Mouse (Mus musculus) erythroblast, adult 5-6 weeks (primary cell): ENCODE data around the gene Klk1b22. TPM values are rescaled to one million over a fixed set of nuclear protein-coding genes. Genes with fewer than 3 reads are reported as not detected.
"Not testable (repeated sequence)": the region's sequence is repeated elsewhere in the genome, so short reads cannot be mapped to it uniquely, and the experiment has no call there.

Experiments
- ATAC-seq: replicated peaks from 2 replicates; pipeline ENCODE4 v1.8.0; 2016; ENCODE audit warnings: moderate number of reproducible peaks, mild to moderate bottlenecking, moderate TSS enrichment, inconsistent platforms; ENCODE audit not compliant: poor library complexity, low FRiP score, severe bottlenecking
- total RNA-seq, 2 experiments: library from RNA; stranded (forward) in 1 of 2; stranded (reverse) in 1 of 2; fragments of 150-400 nt in 1 of 2; fragments of 200-764, 138-1000 nt in 1 of 2; gene quantifications; 2 replicates each; pipeline versions ENCODE4 v1.2.3 to v1.2.4; 2015 to 2017; ENCODE audit warnings: low replicate concordance in 2 of 2

Klk1b22 gene
- total RNA-seq (2015; ENCODE audit: low replicate concordance) (not detected in 2 replicates), total RNA-seq (2017; ENCODE audit: low replicate concordance) (not detected in 2 replicates)

DNA sequence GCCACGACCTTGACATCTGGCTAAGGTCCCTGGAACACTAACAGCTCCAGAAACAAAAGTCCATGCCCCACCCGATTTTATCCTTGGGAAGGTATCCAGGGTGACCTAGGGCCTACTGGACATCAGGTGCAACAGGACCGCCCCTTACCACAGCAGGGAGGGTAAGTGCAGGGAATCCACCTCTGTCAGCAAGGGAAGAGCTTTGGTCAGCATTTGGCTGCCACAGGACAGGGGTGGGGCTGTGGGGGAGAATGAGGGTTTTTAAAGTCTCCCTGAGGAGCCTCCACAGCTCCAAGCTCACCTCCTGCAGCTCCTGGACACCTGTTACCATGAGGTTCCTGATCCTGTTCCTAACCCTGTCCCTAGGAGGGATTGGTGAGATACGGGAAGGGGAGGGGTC is at the start of gene Klk1b22:
Klk1b22 (plus strand) TSS at position 301 of the 400 bp plus-strand sequence.
- no peak for ATAC-seq

DNA sequence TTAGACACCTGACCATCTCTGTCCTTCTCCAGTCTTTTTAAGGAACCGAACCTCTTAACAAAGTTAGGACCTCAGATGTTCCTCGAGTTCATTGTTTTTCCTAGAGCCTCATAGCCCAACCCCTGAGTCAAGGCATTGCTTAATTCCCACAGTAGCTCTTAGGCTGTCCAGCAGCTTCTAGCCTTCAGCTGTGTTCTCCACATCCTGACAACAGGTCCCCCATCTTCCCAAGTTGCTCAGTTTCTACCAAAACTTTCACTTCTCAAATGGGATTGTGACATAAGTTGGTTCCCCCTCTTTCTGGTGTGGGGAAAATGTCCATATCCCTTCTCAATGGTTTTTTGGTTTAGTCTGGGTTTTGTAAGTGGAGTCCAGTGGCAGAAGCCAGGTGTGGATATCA is 40.4 kb upstream of the Klk1b22 start:
- no peak for ATAC-seq

DNA sequence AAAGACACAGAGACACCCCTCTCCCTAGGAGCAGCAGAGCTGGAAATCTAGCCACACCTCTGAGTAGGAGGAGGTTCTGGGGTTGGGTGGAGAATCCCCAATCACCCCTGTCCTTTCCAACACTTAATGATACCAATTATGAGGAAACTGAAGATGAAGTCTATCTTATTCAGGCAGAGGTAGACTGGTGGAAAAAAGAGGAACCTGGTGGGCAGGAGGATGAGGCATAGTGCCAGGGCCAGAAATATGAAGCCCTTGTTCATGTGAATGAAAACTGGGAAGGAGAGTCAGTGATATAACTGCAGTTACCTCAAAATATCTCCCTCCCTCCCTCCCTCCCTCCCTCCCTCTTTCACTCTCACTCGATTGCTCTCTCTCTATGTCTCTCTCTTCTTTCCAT is 34.8 kb upstream of the Klk1b22 start:
- no peak for ATAC-seq

DNA sequence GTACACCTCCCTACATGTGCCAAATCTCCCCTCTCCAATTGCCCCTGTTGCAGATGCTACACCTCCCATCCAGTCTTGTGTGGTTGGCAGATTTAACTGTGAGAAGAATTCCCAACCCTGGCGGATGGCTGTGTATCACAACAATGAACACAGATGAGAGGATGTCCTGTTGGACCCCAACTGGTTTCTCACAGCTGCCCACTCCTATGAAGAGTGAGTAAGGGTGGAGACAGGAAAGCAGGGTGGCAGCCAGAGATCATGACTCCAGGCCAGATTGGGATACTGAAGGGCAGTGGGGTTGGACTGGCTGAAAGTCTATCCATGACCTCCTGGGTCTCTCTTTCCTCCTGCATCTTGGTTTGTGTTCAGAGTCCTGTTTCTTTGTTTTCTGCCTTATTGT is 16.4 kb upstream of the Klk1b22 start:
- no peak for ATAC-seq

DNA sequence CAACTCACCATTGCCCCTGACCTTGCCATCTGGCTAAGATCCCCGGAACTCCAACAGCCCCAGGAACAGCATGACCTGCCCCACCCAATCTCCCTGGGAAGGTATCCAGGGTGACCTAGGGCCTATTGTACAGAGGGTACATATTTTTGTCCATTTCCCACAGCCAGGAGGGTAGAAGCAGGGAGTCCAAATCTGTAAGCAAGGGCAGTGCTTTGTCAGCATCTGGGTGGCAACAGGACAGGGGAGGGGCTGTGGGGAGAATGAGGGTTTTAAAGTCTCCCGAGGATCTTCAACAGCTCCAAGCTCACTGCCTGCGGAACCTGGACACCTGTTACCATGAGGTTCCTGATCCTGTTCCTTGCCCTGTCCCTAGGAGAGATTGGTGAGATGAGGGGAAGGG is 10.4 kb upstream of the Klk1b22 start, which contains the start of gene Klk1b21:
Klk1b21 (plus strand) TSS at position 301 of the 400 bp plus-strand sequence.
- ATAC-seq: not testable (repeated sequence)

DNA sequence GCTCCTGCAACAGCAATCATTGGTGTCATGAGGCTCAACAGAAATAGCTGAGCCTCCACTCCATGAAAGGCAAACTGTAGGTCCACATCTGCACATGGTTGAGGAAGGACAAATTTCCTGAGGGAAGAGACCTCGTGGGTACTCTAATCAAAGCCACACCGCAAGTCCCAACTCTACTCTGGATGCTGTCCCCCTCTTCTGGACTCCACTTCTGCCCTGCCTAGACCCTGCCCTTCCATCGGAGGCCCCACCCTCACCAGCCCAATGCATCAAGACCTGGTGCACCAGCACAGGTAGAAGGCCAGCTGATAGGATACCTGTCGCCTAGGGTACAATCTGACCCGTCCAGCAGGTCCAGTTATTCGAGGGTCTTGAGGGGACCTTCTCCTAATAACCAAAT is 11.0 kb downstream of the Klk1b22 start:
- ATAC-seq: no peak

DNA sequence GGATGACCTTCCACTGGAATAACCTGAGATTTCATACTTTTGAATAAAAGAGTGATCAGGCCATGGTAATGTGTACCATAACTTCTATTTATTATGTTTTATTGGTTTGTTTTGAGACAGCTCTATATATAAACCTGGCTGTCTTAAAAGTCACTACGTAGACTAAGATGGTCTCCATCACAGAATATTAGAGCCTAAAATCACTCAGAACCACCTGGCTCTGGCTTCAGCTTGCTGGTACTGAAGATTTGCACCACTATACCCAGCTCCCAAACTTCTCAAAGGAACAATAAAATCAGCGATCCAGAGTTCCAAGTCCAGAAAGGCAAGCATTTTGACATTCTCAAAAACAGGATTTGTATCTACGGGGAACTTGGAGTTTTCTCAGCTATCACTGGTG is 24.0 kb downstream of the Klk1b22 start, which contains the start of gene Klk1b16:
Klk1b16 (plus strand) TSS at position 301 of the 400 bp plus-strand sequence.
- ATAC-seq: no peak

Other genes with a start within 250 kb of the Klk1b22 start
- gene Klk4, start 231.5 kb upstream of the Klk1b22 start, total RNA-seq (2015; ENCODE audit: low replicate concordance): not detected in 2 replicates
- not detected in 2 replicates for gene Klk4, start 231.5 kb upstream of the Klk1b22 start, total RNA-seq (2017; ENCODE audit: low replicate concordance)
- not detected in 2 replicates for gene Klk15, start 178.9 kb upstream of the Klk1b22 start, total RNA-seq (2015; ENCODE audit: low replicate concordance)
- not detected in 2 replicates for gene Klk15, start 178.9 kb upstream of the Klk1b22 start, total RNA-seq (2017; ENCODE audit: low replicate concordance)
- gene Klk1b8, start 162.0 kb upstream of the Klk1b22 start, total RNA-seq (2015; ENCODE audit: low replicate concordance): not detected in 2 replicates
- not detected in 2 replicates for gene Klk1b8, start 162.0 kb upstream of the Klk1b22 start, total RNA-seq (2017; ENCODE audit: low replicate concordance)
- gene Klk1b1, start 145.9 kb upstream of the Klk1b22 start, total RNA-seq (2015; ENCODE audit: low replicate concordance): not detected in 2 replicates
- not detected in 2 replicates for gene Klk1b1, start 145.9 kb upstream of the Klk1b22 start, total RNA-seq (2017; ENCODE audit: low replicate concordance)
- gene Klk1b9, start 136.6 kb upstream of the Klk1b22 start, total RNA-seq (2015; ENCODE audit: low replicate concordance): not detected in 2 replicates
- gene Klk1b9, start 136.6 kb upstream of the Klk1b22 start, total RNA-seq (2017; ENCODE audit: low replicate concordance): not detected in 2 replicates
- gene Klk1b11, start 116.8 kb upstream of the Klk1b22 start, total RNA-seq (2015; ENCODE audit: low replicate concordance): not detected in 2 replicates
- gene Klk1b11, start 116.8 kb upstream of the Klk1b22 start, total RNA-seq (2017; ENCODE audit: low replicate concordance): not detected in 2 replicates
- not detected in 2 replicates for gene Klk1b26, start 100.5 kb upstream of the Klk1b22 start, total RNA-seq (2015; ENCODE audit: low replicate concordance)
- not detected in 2 replicates for gene Klk1b26, start 100.5 kb upstream of the Klk1b22 start, total RNA-seq (2017; ENCODE audit: low replicate concordance)
- not detected in 2 replicates for gene Klk1b27, start 60.4 kb upstream of the Klk1b22 start, total RNA-seq (2015; ENCODE audit: low replicate concordance)
- gene Klk1b27, start 60.4 kb upstream of the Klk1b22 start, total RNA-seq (2017; ENCODE audit: low replicate concordance): not detected in 2 replicates
- gene Klk1b21, start 10.3 kb upstream of the Klk1b22 start, total RNA-seq (2015; ENCODE audit: low replicate concordance): not detected in 2 replicates
- not detected in 2 replicates for gene Klk1b21, start 10.3 kb upstream of the Klk1b22 start, total RNA-seq (2017; ENCODE audit: low replicate concordance)
- not detected in 2 replicates for gene Klk1b16, start 24.1 kb downstream of the Klk1b22 start, total RNA-seq (2015; ENCODE audit: low replicate concordance)
- not detected in 2 replicates for gene Klk1b16, start 24.1 kb downstream of the Klk1b22 start, total RNA-seq (2017; ENCODE audit: low replicate concordance)
- gene Klk1b24, start 75.6 kb downstream of the Klk1b22 start, total RNA-seq (2015; ENCODE audit: low replicate concordance): not detected in 2 replicates
- not detected in 2 replicates for gene Klk1b24, start 75.6 kb downstream of the Klk1b22 start, total RNA-seq (2017; ENCODE audit: low replicate concordance)
- gene Klk1b3, start 85.5 kb downstream of the Klk1b22 start, total RNA-seq (2015; ENCODE audit: low replicate concordance): not detected in 2 replicates
- not detected in 2 replicates for gene Klk1b3, start 85.5 kb downstream of the Klk1b22 start, total RNA-seq (2017; ENCODE audit: low replicate concordance)
- not detected in 2 replicates for gene Klk1b4, start 94.8 kb downstream of the Klk1b22 start, total RNA-seq (2015; ENCODE audit: low replicate concordance)
- not detected in 2 replicates for gene Klk1b4, start 94.8 kb downstream of the Klk1b22 start, total RNA-seq (2017; ENCODE audit: low replicate concordance)
- not detected in 2 replicates for gene Klk1b5, start 103.3 kb downstream of the Klk1b22 start, total RNA-seq (2015; ENCODE audit: low replicate concordance)
- gene Klk1b5, start 103.3 kb downstream of the Klk1b22 start, total RNA-seq (2017; ENCODE audit: low replicate concordance): not detected in 2 replicates
- not detected in 2 replicates for gene Klk1, start 112.7 kb downstream of the Klk1b22 start, total RNA-seq (2015; ENCODE audit: low replicate concordance)
- not detected in 2 replicates for gene Klk1, start 112.7 kb downstream of the Klk1b22 start, total RNA-seq (2017; ENCODE audit: low replicate concordance)
- gene Gm36864, start 123.5 kb downstream of the Klk1b22 start, total RNA-seq (2015; ENCODE audit: low replicate concordance): not detected in 2 replicates
- gene Gm36864, start 123.5 kb downstream of the Klk1b22 start, total RNA-seq (2017; ENCODE audit: low replicate concordance): not detected in 2 replicates
- not detected in 2 replicates for gene 1700028J19Rik, start 134.0 kb downstream of the Klk1b22 start, total RNA-seq (2015; ENCODE audit: low replicate concordance)
- 0.70 TPM in 1 of 2 replicates, not detected in the other for gene 1700028J19Rik, start 134.0 kb downstream of the Klk1b22 start, total RNA-seq (2017; ENCODE audit: low replicate concordance)
- gene 2410002F23Rik, start 134.0 kb downstream of the Klk1b22 start, total RNA-seq (2015; ENCODE audit: low replicate concordance): 8.2 and 9.8 TPM in 2 replicates
- gene 2410002F23Rik, start 134.0 kb downstream of the Klk1b22 start, total RNA-seq (2017; ENCODE audit: low replicate concordance): 5.6 and 7.8 TPM in 2 replicates
- gene Acp4, start 144.7 kb downstream of the Klk1b22 start, total RNA-seq (2015; ENCODE audit: low replicate concordance): not detected in 2 replicates
- not detected in 2 replicates for gene Acp4, start 144.7 kb downstream of the Klk1b22 start, total RNA-seq (2017; ENCODE audit: low replicate concordance)
- not detected in 2 replicates for gene Gm15517, start 148.8 kb downstream of the Klk1b22 start, total RNA-seq (2015; ENCODE audit: low replicate concordance)
- not detected in 2 replicates for gene Gm15517, start 148.8 kb downstream of the Klk1b22 start, total RNA-seq (2017; ENCODE audit: low replicate concordance)
- 0.19 and 0.63 TPM in 2 replicates for gene Clec11a, start 194.2 kb downstream of the Klk1b22 start, total RNA-seq (2015; ENCODE audit: low replicate concordance)
- 0.28 and 1.0 TPM in 2 replicates for gene Clec11a, start 194.2 kb downstream of the Klk1b22 start, total RNA-seq (2017; ENCODE audit: low replicate concordance)
- not detected in 2 replicates for gene Shank1, start 197.6 kb downstream of the Klk1b22 start, total RNA-seq (2015; ENCODE audit: low replicate concordance)
- not detected in 2 replicates for gene Shank1, start 197.6 kb downstream of the Klk1b22 start, total RNA-seq (2017; ENCODE audit: low replicate concordance)